Mouse (Mus musculus) kidney, embryonic 15.5 days (tissue): Measurements from ENCODE around the gene Ccnd1. TPM values are rescaled to one million over a fixed set of nuclear protein-coding genes. Genes with fewer than 3 reads are reported as not detected.
"Not testable (repeated sequence)": the region's sequence is repeated elsewhere in the genome, so short reads cannot be mapped to it uniquely, and the experiment has no call there.

Experiments used
- ATAC-seq: fragments of 200-750 bp; cut with Nextera tagmentation; replicated peaks from 2 replicates; pipeline ENCODE4 v1.8.0; 2017; ENCODE audit warnings: moderate TSS enrichment; ENCODE audit not compliant: low FRiP score
- H3K27ac ChIP-seq: fragments of 300-500 bp; sonication (generic); 2 replicates; pipeline ENCODE4 v1.5.1; 2015; ENCODE audit warnings: mild to moderate bottlenecking, inconsistent platforms
- H3K27me3 ChIP-seq: fragments of 300-500 bp; sonication (generic); 2 replicates; pipeline ENCODE4 v1.6.1; 2015; ENCODE audit warnings: inconsistent platforms
- H3K36me3 ChIP-seq: fragments of 300-500 bp; sonication (generic); 2 replicates; pipeline ENCODE4 v1.6.1; 2015; ENCODE audit warnings: inconsistent platforms
- H3K4me1 ChIP-seq: fragments of 300-500 bp; sonication (generic); 2 replicates; pipeline ENCODE4 v1.6.1; 2015; ENCODE audit warnings: inconsistent platforms
- H3K4me2 ChIP-seq: fragments of 300-500 bp; sonication (generic); 2 replicates; pipeline ENCODE4 v1.6.1; 2015; ENCODE audit warnings: moderate library complexity, mild to moderate bottlenecking, inconsistent platforms
- H3K4me3 ChIP-seq: fragments of 300-500 bp; sonication (generic); replicated peaks from 2 replicates; pipeline ENCODE4 v1.5.1; 2015; ENCODE audit warnings: mild to moderate bottlenecking, inconsistent platforms
- H3K9ac ChIP-seq: fragments of 300-500 bp; sonication (generic); 2 replicates; pipeline ENCODE4 v1.6.1; 2015; ENCODE audit warnings: mild to moderate bottlenecking, inconsistent platforms
- H3K9me3 ChIP-seq: fragments of 300-500 bp; sonication (generic); replicated peaks from 2 replicates; pipeline ENCODE4 v1.6.1; 2016; ENCODE audit warnings: inconsistent platforms
- WGBS: fragments of 180-500 bp; shearing (Covaris S2); methylation state at CpG from one replicate; pipeline ENCODE4 v1.1.7; 2015; ENCODE audit warnings: mixed read lengths; 5-methylcytosine and 5-hydroxymethylcytosine counted together
- polyA plus RNA-seq: library from polyadenylated mRNA; unstranded; fragments of >200 nt; fragmentation: Nextera tagmentation; extraction: Ambion mirVana; gene quantifications from 2 replicates; pipeline ENCODE4 v1.2.1, GENCODE M21; 2015

Ccnd1 gene
- polyA plus RNA-seq, 1 experiment from 2014 or later: 229 TPM

DNA sequence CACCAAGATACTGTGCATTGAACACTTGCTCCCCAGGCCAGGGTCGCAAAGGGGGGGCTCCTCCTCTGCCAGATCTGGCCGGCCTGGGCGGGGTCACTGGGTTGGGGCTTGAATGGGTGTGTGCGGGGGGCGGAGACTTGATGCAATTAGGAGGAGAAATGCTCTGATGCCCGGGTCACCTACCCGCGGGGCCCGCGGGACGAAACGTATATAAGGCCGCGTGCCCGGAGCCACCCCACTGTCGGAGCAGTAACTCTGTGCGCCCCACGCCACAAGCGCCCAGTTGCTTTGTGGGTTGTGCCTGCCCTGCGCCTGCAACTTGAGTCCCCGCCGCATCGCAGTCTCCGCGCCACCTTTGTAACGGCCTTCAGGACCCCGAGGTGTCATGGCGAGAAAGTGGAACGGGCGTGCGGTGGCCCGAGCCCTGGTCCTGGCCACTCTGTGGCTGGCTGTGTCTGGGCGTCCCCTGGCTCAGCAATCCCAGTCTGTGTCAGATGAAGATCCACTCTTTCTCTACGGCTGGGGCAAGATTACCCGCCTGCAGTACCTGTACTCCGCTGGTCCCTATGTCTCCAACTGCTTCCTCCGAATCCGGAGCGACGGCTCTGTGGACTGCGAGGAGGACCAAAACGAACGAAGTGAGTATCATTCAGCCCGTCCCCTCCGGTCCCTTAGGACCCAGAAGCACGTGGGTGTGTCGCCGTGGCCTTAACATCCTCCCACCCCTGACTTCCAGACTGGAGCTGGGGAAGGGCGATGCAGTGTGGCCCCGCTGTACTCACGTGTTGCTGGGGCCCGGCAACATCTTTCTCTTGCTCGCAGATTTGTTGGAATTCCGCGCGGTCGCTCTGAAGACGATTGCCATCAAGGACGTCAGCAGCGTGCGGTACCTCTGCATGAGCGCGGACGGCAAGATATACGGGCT is 43.2 kb downstream of the Ccnd1 start, which contains the start of gene Fgf15:
Gene Fgf15, plus strand, starts transcription at position 238 of the 925 bp plus-strand sequence.
- Histone ChIP-seq H3K4me1 (peaks cover 31% of the 10 kb centered on the region), H3K4me2 (peak within 1 kb of the TSS; percentile 83), H3K27ac (no peak within 1 kb of the TSS), H3K27me3 (peaks cover 68% of the 10 kb centered on the region), H3K9ac (peak within 1 kb of the TSS; percentile 30), H3K4me3 (peak within 1 kb of the TSS; percentile 45), H3K9me3 (no peaks in the 10 kb centered on the region), H3K36me3 (no peaks in the 10 kb centered on the region)
- ATAC-seq: peak; percentile 26
- WGBS: 1% methylated on average over 65 of the region's 65 CpGs

- peaks cover 31% of the 10 kb centered on the region for H3K4me1 ChIP-seq
- peak overlapping the region; percentile 83 for H3K4me2 ChIP-seq
- H3K36me3 ChIP-seq: no peaks in the 10 kb centered on the region
- peaks cover 68% of the 10 kb centered on the region for H3K27me3 ChIP-seq
- H3K27ac ChIP-seq: no peak overlapping the region
- H3K9ac ChIP-seq: peak overlapping the region; percentile 30
- H3K4me3 ChIP-seq: peak overlapping the region; percentile 45
- peak; percentile 70 for ATAC-seq
- no peaks in the 10 kb centered on the region for H3K9me3 ChIP-seq
- WGBS: under 1% methylated on average over 37 of the region's 37 CpGs
These were observed 44.2 kb downstream of the Ccnd1 start for GRCm38 (mm10) chr7:144895305-144896111.

DNA sequence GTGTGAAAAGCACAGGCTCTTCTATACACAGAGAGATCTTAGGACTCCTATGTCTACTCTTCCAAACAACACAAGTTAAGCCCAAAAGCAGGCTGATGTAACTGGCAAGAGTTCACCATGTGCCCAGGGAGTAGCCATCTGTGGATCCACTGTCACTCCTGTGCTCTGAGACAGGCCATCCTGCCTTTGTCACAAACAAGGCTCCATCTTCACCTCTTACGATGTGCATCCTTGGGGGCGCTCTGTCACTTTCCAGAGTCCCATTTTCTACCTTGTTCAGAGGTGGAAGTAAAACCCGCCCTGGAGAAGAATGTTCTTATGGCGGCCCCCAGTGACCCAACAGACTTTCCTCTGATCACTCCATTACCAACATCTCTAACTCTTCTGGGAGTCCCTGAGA is 45.0 kb downstream of the Ccnd1 start:
- ATAC-seq: no peak
- Histone ChIP-seq H3K36me3 (no peaks in the 10 kb centered on the region), H3K4me3 (peak overlapping the region; percentile 45; the same call in 1 of the 2 replicates), H3K27me3 (peaks cover 64% of the 10 kb centered on the region), H3K9me3 (no peaks in the 10 kb centered on the region), H3K4me1 (peaks cover 31% of the 10 kb centered on the region), H3K27ac (no peak overlapping the region), H3K9ac (no peak overlapping the region), H3K4me2 (peak overlapping the region; percentile 83)
- WGBS: 3% methylated on average over 4 of the region's 4 CpGs

DNA sequence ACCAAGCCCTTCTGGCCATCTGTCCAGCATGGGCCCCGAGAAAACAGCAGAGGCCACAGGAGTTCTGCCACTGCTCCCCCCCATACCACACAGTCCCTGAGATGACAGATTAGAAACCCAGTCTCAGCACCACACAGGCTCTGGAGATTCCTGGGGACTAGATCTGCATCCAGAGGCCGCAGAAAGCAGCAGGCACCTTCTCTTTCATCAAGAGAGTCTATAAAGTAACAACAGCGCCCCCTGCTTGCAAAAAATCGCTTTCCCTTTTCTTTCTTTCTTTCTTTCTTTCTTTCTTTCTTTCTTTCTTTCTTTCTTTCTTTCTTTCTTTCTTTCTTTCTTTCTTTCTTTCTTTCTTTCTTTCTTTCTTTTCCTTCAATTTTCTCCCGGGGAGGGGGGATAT is 45.5 kb downstream of the Ccnd1 start:
- H3K4me1 ChIP-seq: peaks cover 31% of the 10 kb centered on the region
- peak overlapping the region; percentile 83; the same call in 1 of the 2 replicates for H3K4me2 ChIP-seq
- WGBS: 2% methylated on average over 5 of the region's 5 CpGs
- no peaks in the 10 kb centered on the region for H3K36me3 ChIP-seq
- ATAC-seq: no peak
- no peak overlapping the region for H3K4me3 ChIP-seq
- H3K27ac ChIP-seq: no peak overlapping the region
- no peak overlapping the region for H3K9ac ChIP-seq
- H3K9me3 ChIP-seq: no peaks in the 10 kb centered on the region
- H3K27me3 ChIP-seq: peaks cover 64% of the 10 kb centered on the region

GRCm38 (mm10) chr7:144892322-144892721 is 47.4 kb downstream of the Ccnd1 start:
- Histone ChIP-seq H3K4me2 (no peak overlapping the region), H3K36me3 (no peaks in the 10 kb centered on the region), H3K4me3 (no peak overlapping the region), H3K9me3 (no peaks in the 10 kb centered on the region), H3K9ac (no peak overlapping the region), H3K27me3 (peaks cover 52% of the 10 kb centered on the region), H3K27ac (no peak overlapping the region), H3K4me1 (peaks cover 37% of the 10 kb centered on the region)
- no peak for ATAC-seq
- WGBS: 48% methylated on average over 6 of the region's 6 CpGs

DNA sequence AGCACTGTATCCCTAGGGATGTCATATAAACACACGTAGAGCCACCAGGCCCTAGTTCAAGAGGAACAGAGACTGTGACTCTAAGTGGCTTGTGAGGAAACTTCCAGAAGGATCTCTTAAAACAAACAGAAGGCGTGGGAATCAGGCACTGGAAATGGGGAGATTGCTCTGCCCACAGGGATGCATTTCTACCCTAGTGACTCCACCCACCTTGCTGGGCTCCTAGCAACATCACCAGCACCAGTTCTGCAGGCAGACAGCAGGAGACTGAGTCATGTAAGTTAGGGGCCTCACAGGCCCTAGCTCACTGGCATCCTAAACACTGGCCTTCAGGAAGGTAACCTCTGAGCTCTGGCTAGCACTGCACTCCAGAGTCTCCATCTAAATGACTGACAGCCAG is 47.9 kb downstream of the Ccnd1 start:
- Histone ChIP-seq H3K27me3 (peaks cover 47% of the 10 kb centered on the region), H3K4me3 (no peak overlapping the region), H3K4me2 (no peak overlapping the region), H3K27ac (no peak overlapping the region), H3K4me1 (peaks cover 33% of the 10 kb centered on the region), H3K9me3 (no peaks in the 10 kb centered on the region), H3K9ac (no peak overlapping the region), H3K36me3 (no peaks in the 10 kb centered on the region)
- 85% methylated on average over 2 of the region's 2 CpGs for WGBS
- no peak for ATAC-seq

DNA sequence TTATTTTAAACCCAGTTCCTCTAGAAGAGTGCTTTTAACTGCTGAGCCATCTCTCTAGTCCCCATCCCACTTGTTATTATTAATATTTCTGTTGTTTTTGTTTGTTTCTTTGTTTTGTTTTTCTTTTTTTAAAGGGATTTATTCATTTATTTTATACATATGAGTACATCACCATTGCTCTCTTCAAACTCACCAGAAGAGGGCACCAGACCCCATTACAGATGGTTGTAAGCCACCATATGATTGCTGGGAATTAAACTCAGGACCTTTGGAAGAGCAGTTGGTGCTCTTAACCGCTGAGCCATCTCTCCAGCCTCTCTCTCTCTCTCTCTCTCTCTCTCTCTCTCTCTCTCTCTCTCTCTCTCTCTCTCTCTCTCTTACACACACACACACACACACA is 49.1 kb downstream of the Ccnd1 start:
- H3K4me2 ChIP-seq, H3K9me3 ChIP-seq, H3K27ac ChIP-seq, H3K36me3 ChIP-seq, H3K4me3 ChIP-seq, H3K9ac ChIP-seq, ATAC-seq: not testable (repeated sequence)
- Histone ChIP-seq H3K4me1 (peaks cover 21% of the 10 kb centered on the region), H3K27me3 (peaks cover 35% of the 10 kb centered on the region)
- WGBS: 89% methylated on average over 1 of the region's 1 CpGs

- Histone ChIP-seq H3K27ac (no peak overlapping the region), H3K4me2 (0 out of 2 replicates have a peak overlapping the region, but pooled peaks have one; percentile 13), H3K9ac (no peak overlapping the region), H3K4me1 (peaks cover 7% of the 10 kb centered on the region), H3K4me3 (no peak overlapping the region), H3K36me3 (no peaks in the 10 kb centered on the region), H3K9me3 (no peaks in the 10 kb centered on the region), H3K27me3 (peaks cover 27% of the 10 kb centered on the region)
- no peak for ATAC-seq
- WGBS: 4% methylated on average over 18 of the region's 18 CpGs
These were observed 51.0 kb downstream of the Ccnd1 start for GRCm38 (mm10) chr7:144888564-144889299.

DNA sequence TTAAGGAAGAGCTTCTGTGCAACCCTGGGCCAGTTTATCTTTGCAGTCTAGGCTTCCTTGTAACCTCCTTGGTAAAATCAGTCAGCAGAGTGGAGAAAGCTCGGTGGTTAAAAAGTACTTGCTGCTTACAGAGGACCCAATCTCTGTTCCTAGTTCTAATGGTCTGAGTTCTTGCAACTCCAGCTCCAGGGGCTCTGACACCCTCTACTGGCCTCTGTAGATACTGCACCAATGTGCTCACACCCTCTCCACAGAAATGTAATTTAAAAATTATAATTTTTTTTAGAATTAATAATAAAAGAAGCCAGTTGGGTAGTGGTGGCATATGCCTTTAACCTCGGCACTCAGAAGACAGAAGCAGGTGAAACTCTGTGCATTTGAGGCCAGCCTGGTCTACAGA is 52.1 kb downstream of the Ccnd1 start:
- no peak for ATAC-seq
- peaks cover 27% of the 10 kb centered on the region for H3K27me3 ChIP-seq
- H3K4me2 ChIP-seq: no peak overlapping the region
- H3K36me3 ChIP-seq: no peaks in the 10 kb centered on the region
- no peak overlapping the region for H3K9ac ChIP-seq
- no peak overlapping the region for H3K27ac ChIP-seq
- 95% methylated on average over 2 of the region's 2 CpGs for WGBS
- H3K4me1 ChIP-seq: peaks cover 7% of the 10 kb centered on the region
- no peak overlapping the region for H3K4me3 ChIP-seq
- no peaks in the 10 kb centered on the region for H3K9me3 ChIP-seq

- Histone ChIP-seq H3K4me1 (no peaks in the 10 kb centered on the region), H3K4me3 (no peak overlapping the region), H3K36me3 (no peaks in the 10 kb centered on the region), H3K9me3 (no peaks in the 10 kb centered on the region), H3K9ac (no peak overlapping the region), H3K27me3 (0 out of 2 replicates have a peak, but pooled peaks cover 5% of the 10 kb centered on the region), H3K4me2 (no peak overlapping the region), H3K27ac (no peak overlapping the region)
- ATAC-seq: no peak
- 38% methylated on average over 2 of the region's 2 CpGs for WGBS
These were observed 56.6 kb downstream of the Ccnd1 start for GRCm38 (mm10) chr7:144883106-144883505.
